Mouse (Mus musculus) intestine, postnatal 0 days (tissue): Measurements from ENCODE around the gene Ttc33. TPM values are rescaled to one million over a fixed set of nuclear protein-coding genes. Genes with fewer than 3 reads are reported as not detected.
A peak's percentile ranks its signal among the peaks of the same experiment; 100 is the strongest.

Experiments used
- ATAC-seq: fragments of 200-750 bp; cut with Nextera tagmentation; 2 replicates; pipeline ENCODE4 v1.8.0; 2017; ENCODE audit warnings: mild to moderate bottlenecking, moderate TSS enrichment, moderate library complexity
- H3K27ac ChIP-seq: fragments of 300-500 bp; sonication (generic); 2 replicates; pipeline ENCODE4 v1.5.1; 2014; ENCODE audit warnings: mild to moderate bottlenecking, low read depth, low read length, moderate library complexity
- H3K27me3 ChIP-seq: fragments of 300-500 bp; sonication (generic); replicated peaks from 2 replicates; pipeline ENCODE4 v1.6.1; 2014; ENCODE audit warnings: low read length, mixed read lengths; ENCODE audit not compliant: control insufficient read depth, insufficient read depth
- H3K36me3 ChIP-seq: fragments of 300-500 bp; sonication (generic); 2 replicates; pipeline ENCODE4 v1.6.1; 2014; ENCODE audit warnings: mild to moderate bottlenecking, moderate library complexity; ENCODE audit not compliant: control insufficient read depth, insufficient read depth
- H3K4me1 ChIP-seq: fragments of 300-500 bp; sonication (generic); replicated peaks from 2 replicates; pipeline ENCODE4 v1.6.1; 2014; ENCODE audit warnings: antibody characterized with exemption, low read length, mixed read lengths; ENCODE audit not compliant: control insufficient read depth, insufficient read depth
- H3K4me2 ChIP-seq: fragments of 300-500 bp; sonication (generic); replicated peaks from 2 replicates; pipeline ENCODE4 v1.6.1; 2014; ENCODE audit warnings: low read depth, mild to moderate bottlenecking, moderate library complexity
- H3K4me3 ChIP-seq: fragments of 300-500 bp; sonication (generic); 2 replicates; pipeline ENCODE4 v1.5.1; 2014; ENCODE audit warnings: low read depth, low read length
- H3K9ac ChIP-seq: fragments of 300-500 bp; sonication (generic); 2 replicates; pipeline ENCODE4 v1.6.1; 2014; ENCODE audit warnings: mild to moderate bottlenecking, low read depth, low read length
- H3K9me3 ChIP-seq: fragments of 300-500 bp; sonication (generic); 2 replicates; pipeline ENCODE4 v1.6.1; 2016; ENCODE audit warnings: mixed run types; ENCODE audit not compliant: control insufficient read depth
- CTCF ChIP-seq: sonication (generic); IDR thresholded peaks from 2 replicates; pipeline ENCODE4 v1.5.1; 2016; ENCODE audit warnings: low read depth, mild to moderate bottlenecking, control low read depth, antibody characterized with exemption, moderate library complexity
- WGBS: fragments of 180-500 bp; shearing (Covaris S2); extraction: QIAGEN DNeasy Blood & Tissue Kit; methylation state at CpG from one replicate; pipeline ENCODE4 v1.1.7; 2014; 5-methylcytosine and 5-hydroxymethylcytosine counted together
- polyA plus RNA-seq: library from polyadenylated mRNA; unstranded; fragments of >200 nt; fragmentation: Nextera tagmentation; extraction: Ambion mirVana; gene quantifications from 2 replicates; pipeline ENCODE4 v1.2.1, GENCODE M21; 2015

Gene Ttc33
- polyA plus RNA-seq, 1 experiment from 2014 or later: 26.0 TPM

- peak; percentile 23; the same call in 1 of the 2 replicates for ATAC-seq
- 44% methylated on average over 9 of the region's 9 CpGs for WGBS
- H3K4me3 ChIP-seq: no peak overlapping the region
- H3K4me2 ChIP-seq: peak overlapping the region; percentile 37
- no peak for TF ChIP-seq CTCF
- no peak overlapping the region for H3K27ac ChIP-seq
- no peaks in the 10 kb centered on the region for H3K9me3 ChIP-seq
- H3K27me3 ChIP-seq: no peaks in the 10 kb centered on the region
- 0 out of 2 replicates have a peak overlapping the region, but pooled peaks have one; percentile 11 for H3K9ac ChIP-seq
- peaks cover 9% of the 10 kb centered on the region for H3K4me1 ChIP-seq
- H3K36me3 ChIP-seq: no peaks in the 10 kb centered on the region
Observed at GRCm38 (mm10) chr15:5154621-5155020, 30.7 kb upstream of the Ttc33 start.

DNA sequence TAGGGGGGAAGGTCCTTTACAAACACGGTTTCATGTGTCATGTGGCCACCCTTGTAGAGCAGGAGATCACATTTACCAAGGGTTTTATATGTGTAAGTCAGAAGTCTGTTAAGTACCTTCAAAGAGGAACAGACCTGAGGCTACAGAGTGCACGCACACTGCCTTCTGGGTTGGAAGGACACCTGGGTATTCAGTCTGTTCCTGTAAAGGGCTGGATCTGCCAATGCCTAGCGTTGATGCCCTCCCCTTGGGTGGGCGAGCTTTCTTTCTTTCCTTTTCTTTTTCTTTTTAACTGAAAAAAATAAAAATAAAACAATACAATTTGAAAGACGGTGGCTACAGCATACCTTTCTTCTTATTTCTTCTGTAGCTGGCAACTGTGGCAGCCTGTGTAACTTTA, 30.2 kb upstream of the Ttc33 start:
- H3K27ac ChIP-seq: no peak overlapping the region

GRCm38 (mm10) chr15:5156355-5156754, 29.0 kb upstream of the Ttc33 start:
- Histone ChIP-seq H3K27ac (no peak overlapping the region), H3K9ac (no peak overlapping the region), H3K4me3 (no peak overlapping the region), H3K27me3 (no peaks in the 10 kb centered on the region), H3K36me3 (peaks cover 9% of the 10 kb centered on the region; the same call in 1 of the 2 replicates), H3K4me2 (no peak overlapping the region), H3K4me1 (peaks cover 9% of the 10 kb centered on the region; the same call in 1 of the 2 replicates), H3K9me3 (no peaks in the 10 kb centered on the region)
- no peak for ATAC-seq
- 75% methylated on average over 4 of the region's 4 CpGs for WGBS
- TF ChIP-seq CTCF: no peak

More for the DNA sequence above, 30.2 kb upstream of the Ttc33 start:
- ATAC-seq: no peak
- Histone ChIP-seq H3K36me3 (no peaks in the 10 kb centered on the region), H3K4me1 (peaks cover 9% of the 10 kb centered on the region), H3K9ac (no peak overlapping the region), H3K9me3 (no peaks in the 10 kb centered on the region), H3K4me3 (no peak overlapping the region), H3K4me2 (peak overlapping the region; percentile 37), H3K27me3 (no peaks in the 10 kb centered on the region)
- 59% methylated on average over 5 of the region's 5 CpGs for WGBS
- TF ChIP-seq CTCF: no peak

DNA sequence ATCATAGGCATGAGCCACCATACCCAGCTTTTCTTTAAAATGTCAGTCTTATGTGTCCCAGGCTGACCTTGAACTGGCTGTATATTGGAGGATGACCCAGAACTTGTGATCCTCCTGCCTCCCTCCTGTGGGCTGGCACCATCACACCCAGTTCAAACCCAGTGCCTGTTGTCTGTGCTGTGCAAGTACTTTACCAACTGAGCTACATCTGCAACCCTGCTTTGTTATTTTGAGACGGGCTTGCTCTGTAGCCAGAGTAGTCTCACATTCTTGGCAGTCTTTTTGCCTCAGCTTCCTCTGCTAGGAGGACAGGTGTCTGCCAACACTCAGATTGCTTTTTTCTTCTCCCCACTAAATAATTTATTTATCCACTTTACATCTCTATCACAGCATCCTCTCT, 27.9 kb upstream of the Ttc33 start:
- 69% methylated on average over 1 of the region's 1 CpGs for WGBS

GRCm38 (mm10) chr15:5158827-5159226, 26.5 kb upstream of the Ttc33 start:
- 46% methylated on average over 6 of the region's 6 CpGs for WGBS
- Histone ChIP-seq H3K4me1 (peaks cover 9% of the 10 kb centered on the region; the same call in 1 of the 2 replicates), H3K4me3 (no peak overlapping the region), H3K27me3 (no peaks in the 10 kb centered on the region), H3K9me3 (no peaks in the 10 kb centered on the region), H3K9ac (no peak overlapping the region), H3K4me2 (no peak overlapping the region), H3K27ac (0 out of 2 replicates have a peak overlapping the region, but pooled peaks have one; percentile 4), H3K36me3 (peaks cover 20% of the 10 kb centered on the region)
- ATAC-seq: 0 out of 2 replicates have a peak, but pooled peaks have one; percentile 25
- no peak for TF ChIP-seq CTCF

More for the DNA sequence above, 27.9 kb upstream of the Ttc33 start:
- Histone ChIP-seq H3K36me3 (peaks cover 9% of the 10 kb centered on the region; the same call in 1 of the 2 replicates), H3K4me1 (peaks cover 9% of the 10 kb centered on the region; the same call in 1 of the 2 replicates), H3K27ac (no peak overlapping the region), H3K9me3 (no peaks in the 10 kb centered on the region), H3K4me3 (no peak overlapping the region), H3K4me2 (no peak overlapping the region), H3K9ac (no peak overlapping the region), H3K27me3 (no peaks in the 10 kb centered on the region)
- ATAC-seq: no peak
- no peak for TF ChIP-seq CTCF

GRCm38 (mm10) chr15:5165121-5165773, 20.1 kb upstream of the Ttc33 start:
- no peaks in the 10 kb centered on the region for H3K9me3 ChIP-seq
- H3K27ac ChIP-seq: no peak overlapping the region
- H3K4me2 ChIP-seq: no peak overlapping the region
- no peak for TF ChIP-seq CTCF
- peaks cover 69% of the 10 kb centered on the region for H3K36me3 ChIP-seq
- 85% methylated on average over 12 of the region's 12 CpGs for WGBS
- no peak overlapping the region for H3K9ac ChIP-seq
- H3K27me3 ChIP-seq: no peaks in the 10 kb centered on the region
- no peak overlapping the region for H3K4me3 ChIP-seq
- no peaks in the 10 kb centered on the region for H3K4me1 ChIP-seq
- no peak for ATAC-seq
